Mouse (Mus musculus) limb, embryonic 13.5 days (tissue): Measurements from ENCODE around the gene Ranbp9. TPM values are rescaled to one million over a fixed set of nuclear protein-coding genes. Genes with fewer than 3 reads are reported as not detected.

Experiments
- ATAC-seq: fragments of 200-750 bp; cut with Nextera tagmentation; 2 replicates; pipeline ENCODE4 v1.8.0; 2017; ENCODE audit warnings: low read depth, moderate number of reproducible peaks, moderate TSS enrichment; ENCODE audit not compliant: low FRiP score
- H3K27ac ChIP-seq: fragments of 300-500 bp; sonication (generic); 2 replicates; pipeline ENCODE4 v1.5.1; 2015; ENCODE audit warnings: inconsistent platforms, mild to moderate bottlenecking, moderate library complexity
- H3K27me3 ChIP-seq: fragments of 300-500 bp; sonication (generic); 2 replicates; pipeline ENCODE4 v1.6.1; 2015; ENCODE audit warnings: mild to moderate bottlenecking, inconsistent platforms
- H3K36me3 ChIP-seq: fragments of 300-500 bp; sonication (generic); 2 replicates; pipeline ENCODE4 v1.6.1; 2015; ENCODE audit warnings: inconsistent platforms, mild to moderate bottlenecking, moderate library complexity
- H3K4me1 ChIP-seq: fragments of 300-500 bp; sonication (generic); 2 replicates; pipeline ENCODE4 v1.6.1; 2015; ENCODE audit warnings: inconsistent platforms
- H3K4me2 ChIP-seq: fragments of 300-500 bp; sonication (generic); replicated peaks from 2 replicates; pipeline ENCODE4 v1.6.1; 2015; ENCODE audit warnings: inconsistent platforms, mild to moderate bottlenecking, moderate library complexity
- H3K4me3 ChIP-seq: fragments of 300-500 bp; sonication (generic); 2 replicates; pipeline ENCODE4 v1.5.1; 2015; ENCODE audit warnings: moderate library complexity, mild to moderate bottlenecking, inconsistent platforms
- H3K9ac ChIP-seq: fragments of 300-500 bp; sonication (generic); 2 replicates; pipeline ENCODE4 v1.6.1; 2015; ENCODE audit warnings: mild to moderate bottlenecking, inconsistent platforms
- H3K9me3 ChIP-seq: fragments of 300-500 bp; sonication (generic); 2 replicates; pipeline ENCODE4 v1.6.1; 2016; ENCODE audit warnings: inconsistent platforms
- WGBS: fragments of 180-500 bp; shearing (Covaris S2); methylation state at CpG from one replicate; pipeline ENCODE4 v1.1.7; 2015; 5-methylcytosine and 5-hydroxymethylcytosine counted together
- polyA plus RNA-seq: library from polyadenylated mRNA; unstranded; fragments of >200 nt; fragmentation: Nextera tagmentation; extraction: Ambion mirVana; gene quantifications from 2 replicates; pipeline ENCODE4 v1.2.1, GENCODE M21; 2015

Ranbp9 gene
- polyA plus RNA-seq, 1 experiment from 2014 or later = 10.3 TPM

- H3K4me1 ChIP-seq = peaks cover 11% of the 10 kb centered on the region; the same call in 1 of the 2 replicates
- H3K27ac ChIP-seq = no peak overlapping the region
- peaks cover 2% of the 10 kb centered on the region; the same call in 1 of the 2 replicates for H3K9me3 ChIP-seq
- no peak overlapping the region for H3K9ac ChIP-seq
- no peak overlapping the region for H3K4me2 ChIP-seq
- 91% methylated on average over 7 of the region's 7 CpGs for WGBS
- no peak overlapping the region for H3K4me3 ChIP-seq
- no peak for ATAC-seq
- no peaks in the 10 kb centered on the region for H3K27me3 ChIP-seq
- no peaks in the 10 kb centered on the region for H3K36me3 ChIP-seq
These were observed 12.6 kb upstream of the Ranbp9 start for GRCm38 (mm10) chr13:43493725-43494124.

- WGBS = 66% methylated on average over 11 of the region's 11 CpGs
- Histone ChIP-seq H3K27me3 (no peaks in the 10 kb centered on the region), H3K9me3 (peaks cover 2% of the 10 kb centered on the region; the same call in 1 of the 2 replicates), H3K9ac (no peak overlapping the region), H3K36me3 (no peaks in the 10 kb centered on the region), H3K4me3 (no peak overlapping the region), H3K4me1 (peaks cover 11% of the 10 kb centered on the region; the same call in 1 of the 2 replicates), H3K4me2 (no peak overlapping the region), H3K27ac (no peak overlapping the region)
- ATAC-seq = no peak
These were observed 12.0 kb upstream of the Ranbp9 start for GRCm38 (mm10) chr13:43493058-43493481.

GRCm38 (mm10) chr13:43486501-43487213, 5.6 kb upstream of the Ranbp9 start:
- no peak overlapping the region for H3K4me3 ChIP-seq
- H3K4me1 ChIP-seq = peaks cover 11% of the 10 kb centered on the region; the same call in 1 of the 2 replicates
- ATAC-seq = no peak
- H3K9me3 ChIP-seq = peaks cover 2% of the 10 kb centered on the region; the same call in 1 of the 2 replicates
- WGBS = 53% methylated on average over 12 of the region's 12 CpGs
- no peak overlapping the region for H3K4me2 ChIP-seq
- H3K9ac ChIP-seq = no peak overlapping the region
- H3K27ac ChIP-seq = no peak overlapping the region
- no peaks in the 10 kb centered on the region for H3K27me3 ChIP-seq
- no peaks in the 10 kb centered on the region for H3K36me3 ChIP-seq

- no peak overlapping the region for H3K9ac ChIP-seq
- H3K27me3 ChIP-seq = no peaks in the 10 kb centered on the region
- H3K4me1 ChIP-seq = peaks cover 11% of the 10 kb centered on the region; the same call in 1 of the 2 replicates
- WGBS = 96% methylated on average over 5 of the region's 5 CpGs
- H3K4me2 ChIP-seq = no peak overlapping the region
- H3K4me3 ChIP-seq = no peak overlapping the region
- H3K27ac ChIP-seq = no peak overlapping the region
- H3K36me3 ChIP-seq = no peaks in the 10 kb centered on the region
- ATAC-seq = no peak
- no peaks in the 10 kb centered on the region for H3K9me3 ChIP-seq
These were observed 4.3 kb upstream of the Ranbp9 start for GRCm38 (mm10) chr13:43485278-43485976.

GRCm38 (mm10) chr13:43482782-43483181, 1.7 kb upstream of the Ranbp9 start:
- Histone ChIP-seq H3K27ac (no peak overlapping the region), H3K9me3 (no peaks in the 10 kb centered on the region), H3K36me3 (no peaks in the 10 kb centered on the region), H3K4me1 (peaks cover 16% of the 10 kb centered on the region), H3K4me3 (no peak overlapping the region), H3K27me3 (no peaks in the 10 kb centered on the region), H3K4me2 (no peak overlapping the region), H3K9ac (no peak overlapping the region)
- no peak for ATAC-seq
- 92% methylated on average over 9 of the region's 9 CpGs for WGBS

- H3K9ac ChIP-seq = peak overlapping the region; percentile 99
- no peaks in the 10 kb centered on the region for H3K27me3 ChIP-seq
- H3K27ac ChIP-seq = peak overlapping the region; percentile 99; the same call in 1 of the 2 replicates
These were observed 770 bp upstream of the Ranbp9 start for GRCm38 (mm10) chr13:43481859-43482245.

GRCm38 (mm10) chr13:43480595-43480956, 506 bp downstream of the Ranbp9 start:
- H3K9me3 ChIP-seq = no peaks in the 10 kb centered on the region
- H3K27ac ChIP-seq = peak overlapping the region; percentile 99
- H3K4me1 ChIP-seq = peaks cover 21% of the 10 kb centered on the region
- H3K4me3 ChIP-seq = peak overlapping the region; percentile 96
- peak overlapping the region; percentile 81 for H3K4me2 ChIP-seq
- no peaks in the 10 kb centered on the region for H3K27me3 ChIP-seq
- H3K9ac ChIP-seq = peak overlapping the region; percentile 99
- 0% methylated on average over 6 of the region's 67 CpGs for WGBS
- ATAC-seq = no peak
- no peaks in the 10 kb centered on the region for H3K36me3 ChIP-seq

More at GRCm38 (mm10) chr13:43481859-43482245, 770 bp upstream of the Ranbp9 start:
- H3K36me3 ChIP-seq = no peaks in the 10 kb centered on the region
- H3K9me3 ChIP-seq = no peaks in the 10 kb centered on the region
- H3K4me3 ChIP-seq = peak overlapping the region; percentile 96
- H3K4me2 ChIP-seq = peak overlapping the region; percentile 81
- ATAC-seq = no peak
- WGBS = 37% methylated on average over 6 of the region's 6 CpGs
- peaks cover 17% of the 10 kb centered on the region for H3K4me1 ChIP-seq

GRCm38 (mm10) chr13:43479767-43480571, 1.1 kb downstream of the Ranbp9 start:
- Histone ChIP-seq H3K27ac (peak overlapping the region; percentile 83), H3K9me3 (no peaks in the 10 kb centered on the region), H3K4me1 (peaks cover 21% of the 10 kb centered on the region), H3K4me3 (peak overlapping the region; percentile 96), H3K9ac (peak overlapping the region; percentile 99), H3K36me3 (no peaks in the 10 kb centered on the region), H3K4me2 (peak overlapping the region; percentile 81), H3K27me3 (no peaks in the 10 kb centered on the region)
- ATAC-seq = no peak
- under 1% methylated on average over 33 of the region's 36 CpGs for WGBS

GRCm38 (mm10) chr13:43479024-43479705, 1.9 kb downstream of the Ranbp9 start:
- peak overlapping the region; percentile 96 for H3K4me3 ChIP-seq
- WGBS = 15% methylated on average over 6 of the region's 6 CpGs
- H3K27ac ChIP-seq = no peak overlapping the region
- peaks cover 24% of the 10 kb centered on the region for H3K4me1 ChIP-seq
- peak overlapping the region; percentile 99 for H3K9ac ChIP-seq
- no peaks in the 10 kb centered on the region for H3K27me3 ChIP-seq
- ATAC-seq = no peak
- no peaks in the 10 kb centered on the region for H3K36me3 ChIP-seq
- H3K4me2 ChIP-seq = peak overlapping the region; percentile 81
- H3K9me3 ChIP-seq = no peaks in the 10 kb centered on the region

- H3K9me3 ChIP-seq = no peaks in the 10 kb centered on the region
- H3K4me2 ChIP-seq = peak overlapping the region; percentile 81
- no peaks in the 10 kb centered on the region for H3K36me3 ChIP-seq
- no peaks in the 10 kb centered on the region for H3K27me3 ChIP-seq
- ATAC-seq = no peak
- H3K4me3 ChIP-seq = peak overlapping the region; percentile 96
- H3K4me1 ChIP-seq = peaks cover 30% of the 10 kb centered on the region
- peak overlapping the region; percentile 27; the same call in 1 of the 2 replicates for H3K9ac ChIP-seq
- 30% methylated on average over 8 of the region's 8 CpGs for WGBS
- no peak overlapping the region for H3K27ac ChIP-seq
These were observed 2.5 kb downstream of the Ranbp9 start for GRCm38 (mm10) chr13:43478586-43478985.

- H3K4me1 ChIP-seq = peaks cover 37% of the 10 kb centered on the region
- no peak overlapping the region for H3K4me2 ChIP-seq
- no peak overlapping the region for H3K9ac ChIP-seq
- WGBS = 85% methylated on average over 3 of the region's 3 CpGs
- no peak for ATAC-seq
- H3K9me3 ChIP-seq = no peaks in the 10 kb centered on the region
- H3K27me3 ChIP-seq = no peaks in the 10 kb centered on the region
- no peak overlapping the region for H3K4me3 ChIP-seq
- no peak overlapping the region for H3K27ac ChIP-seq
- H3K36me3 ChIP-seq = no peaks in the 10 kb centered on the region
These were observed 3.9 kb downstream of the Ranbp9 start for GRCm38 (mm10) chr13:43477098-43477697.
